Mouse (Mus musculus): ENCODE data around the gene Cd44.

DNA sequence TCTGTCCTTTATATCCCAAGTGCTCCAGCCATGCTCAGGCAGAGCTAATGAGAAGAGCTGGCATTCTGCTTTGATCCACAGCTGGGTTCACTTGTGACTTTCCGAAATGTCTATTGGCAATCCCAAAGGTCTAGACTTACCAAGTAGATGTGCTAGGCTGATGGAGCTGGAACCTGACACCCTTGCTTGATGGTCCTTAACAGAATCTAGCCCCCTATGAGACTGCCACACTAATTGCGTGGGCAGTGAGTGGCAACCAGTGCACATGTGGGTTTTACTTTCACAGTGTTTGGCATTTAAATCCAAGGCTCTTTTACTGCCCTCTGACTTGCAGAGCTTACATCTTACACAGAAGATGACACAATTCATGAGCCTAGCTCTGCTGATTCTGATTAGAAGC lies 29.0 kb downstream of the Cd44 start:
- no peak for TF ChIP-seq CTCF (IDR thresholded peaks at IDR 0.05; ENCODE audit: extremely low read depth, insufficient read length, insufficient replicate concordance, low read depth, low read length)
- no peak for TF ChIP-seq POLR2A (IDR thresholded peaks at IDR 0.05; ENCODE audit: low read depth, low read length)

Data from small intestine, adult 2 months (tissue).